25 mouse cellular contexts compared by ENCODE assay signal in genomic region chr11:59174189-59174838, GRCm38 (mm10). TPM values are rescaled to one million over a fixed set of nuclear protein-coding genes. Genes with fewer than 3 reads are reported as not detected.
"Had no signal": no experiment of that assay in that cellular context is flagged by ENCODE, and none has a peak within 500 bp of the region (broad histone marks: within the 10 kb centered on the region; RNA-seq: fewer than 3 reads in every experiment).

No protein-coding gene starts in this region.

- H3K4me3 ChIP-seq: gastrocnemius, adult 2 months; heart, adult 2 months; heart, embryonic 13.5 days; heart, embryonic 15.5 days; hindbrain, embryonic 13.5 days; hindbrain, embryonic 15.5 days; left cerebral cortex, adult 2 months; limb, embryonic 10.5 days; limb, embryonic 12.5 days; liver, embryonic 13.5 days; liver, embryonic 15.5 days had no signal

- H3K9me3 ChIP-seq: heart, embryonic 13.5 days; heart, embryonic 15.5 days; hindbrain, embryonic 13.5 days; hindbrain, embryonic 15.5 days; limb, embryonic 10.5 days; limb, embryonic 12.5 days; liver, embryonic 13.5 days; liver, embryonic 15.5 days had no signal

- H3K9ac ChIP-seq: heart, embryonic 13.5 days; heart, embryonic 15.5 days; hindbrain, embryonic 13.5 days; hindbrain, embryonic 15.5 days; limb, embryonic 12.5 days; liver, embryonic 13.5 days; liver, embryonic 15.5 days; liver, postnatal 0 days had no signal

- ATAC-seq: hindbrain, postnatal 0 days; intestine, embryonic 16.5 days; liver, postnatal 0 days had no signal

- DNase-seq: gastrocnemius, adult 2 months; gastrocnemius, postnatal 25 days; heart, adult 2 months; heart, postnatal 14 days; heart, postnatal 36 days; kidney, adult 8-10 months; layer of hippocampus, adult 9-11 months; liver; liver, embryonic 13.5 days; liver, postnatal 0 days had no signal

- H3K36me3 ChIP-seq: heart, embryonic 13.5 days; heart, embryonic 15.5 days; hindbrain, embryonic 13.5 days; hindbrain, embryonic 15.5 days; limb, embryonic 10.5 days; limb, embryonic 12.5 days; liver, embryonic 13.5 days; liver, embryonic 15.5 days had no signal

- H3K4me2 ChIP-seq: heart, embryonic 11.5 days; heart, embryonic 13.5 days; heart, embryonic 15.5 days; hindbrain, embryonic 13.5 days; hindbrain, embryonic 15.5 days; limb, embryonic 12.5 days; liver, embryonic 11.5 days; liver, embryonic 13.5 days; liver, embryonic 15.5 days had no signal

- H3K27ac ChIP-seq: gastrocnemius, adult 2 months; heart, adult 2 months; heart, embryonic 13.5 days; heart, embryonic 15.5 days; hindbrain, embryonic 13.5 days; hindbrain, embryonic 15.5 days; hindbrain, postnatal 0 days; left cerebral cortex, adult 2 months; limb, embryonic 10.5 days; limb, embryonic 12.5 days; liver, embryonic 13.5 days; liver, embryonic 15.5 days had no signal

- H3K4me1 ChIP-seq: hindbrain, embryonic 13.5 days had no signal

RNA-seq across cellular contexts. Expression of gene Gjc2, which starts 8.7 kb away (rescaled TPM):
- total RNA-seq: granulocyte monocyte progenitor cell, adult 5-6 weeks; hematopoietic stem cell, adult 5-6 weeks had no signal
- polyA plus RNA-seq: hindbrain, embryonic 11.5 days had no signal
